Mouse (Mus musculus) kidney, postnatal 36 days (tissue): ENCODE measurements around the gene Idua.
"Not testable (repeated sequence)": the region's sequence is repeated elsewhere in the genome, so short reads cannot be mapped to it uniquely, and the experiment has no call there.

Source experiments
- DNase-seq, 2 experiments: peaks; one replicate each; pipeline ENCODE4 v3.0.0; 2021 to 2022; ENCODE audit warnings: mixed read lengths in 2 of 2

Gene Idua

DNA sequence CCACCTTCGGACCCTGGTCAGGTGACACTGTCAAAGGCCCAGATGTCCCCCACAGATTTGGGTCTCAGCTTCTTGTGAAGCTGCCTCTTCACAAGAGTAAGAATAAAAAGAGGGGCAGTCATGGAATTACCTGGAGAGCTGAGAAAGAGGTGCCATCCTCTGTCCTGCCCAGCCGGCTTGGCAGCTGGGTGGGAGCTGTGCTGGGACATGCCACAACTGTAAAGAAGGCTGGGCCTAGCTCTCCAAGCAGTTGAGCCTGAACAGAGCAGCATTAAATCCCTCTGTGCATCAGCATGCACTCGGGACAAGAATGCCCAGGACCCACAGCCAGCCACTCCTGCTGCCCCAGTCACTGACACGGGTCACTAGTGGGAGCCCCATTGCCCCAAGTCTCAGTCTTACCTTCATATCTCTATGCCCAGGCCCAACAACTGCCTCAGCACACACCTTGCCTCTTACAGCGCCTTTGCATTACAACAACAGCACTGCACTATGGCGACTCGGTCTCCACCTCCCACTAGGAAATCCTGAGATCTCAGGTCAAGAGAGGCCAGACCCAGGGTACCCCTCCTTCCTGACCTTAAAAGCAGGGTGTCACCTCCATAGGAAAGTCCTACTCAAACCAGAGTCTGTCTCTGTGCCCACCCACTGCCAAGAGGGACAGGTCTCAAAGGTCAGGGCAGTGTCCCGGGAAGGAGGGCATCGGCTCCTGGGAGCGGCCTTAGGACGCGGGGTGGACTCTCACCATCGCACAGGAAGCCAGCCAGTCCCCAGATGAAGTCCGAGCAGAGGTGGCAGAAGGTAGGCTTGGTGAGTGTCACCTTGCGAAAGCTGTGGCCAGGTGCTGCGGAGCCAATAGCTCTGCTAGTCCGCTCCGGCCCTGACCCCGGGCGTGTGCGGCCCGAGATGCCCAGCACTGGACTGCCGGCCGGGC is at the start of gene Idua:
Gene Idua, plus strand, starts transcription at position 634 of the 934 bp plus-strand sequence.
- peak; percentile 57 to 71 for DNase-seq

- DNase-seq, result no peak
Observed at GRCm38 (mm10) chr5:108610426-108610825, 49.7 kb upstream of the Idua start.

- DNase-seq, result no peak
Observed at GRCm38 (mm10) chr5:108621870-108622269, 38.3 kb upstream of the Idua start.

- no peak for DNase-seq
Observed at GRCm38 (mm10) chr5:108626050-108626660, 34.0 kb upstream of the Idua start.

GRCm38 (mm10) chr5:108628891-108629633 is 31.1 kb upstream of the Idua start:
- DNase-seq, result peak in 1 of 2 experiments; percentile 26

DNA sequence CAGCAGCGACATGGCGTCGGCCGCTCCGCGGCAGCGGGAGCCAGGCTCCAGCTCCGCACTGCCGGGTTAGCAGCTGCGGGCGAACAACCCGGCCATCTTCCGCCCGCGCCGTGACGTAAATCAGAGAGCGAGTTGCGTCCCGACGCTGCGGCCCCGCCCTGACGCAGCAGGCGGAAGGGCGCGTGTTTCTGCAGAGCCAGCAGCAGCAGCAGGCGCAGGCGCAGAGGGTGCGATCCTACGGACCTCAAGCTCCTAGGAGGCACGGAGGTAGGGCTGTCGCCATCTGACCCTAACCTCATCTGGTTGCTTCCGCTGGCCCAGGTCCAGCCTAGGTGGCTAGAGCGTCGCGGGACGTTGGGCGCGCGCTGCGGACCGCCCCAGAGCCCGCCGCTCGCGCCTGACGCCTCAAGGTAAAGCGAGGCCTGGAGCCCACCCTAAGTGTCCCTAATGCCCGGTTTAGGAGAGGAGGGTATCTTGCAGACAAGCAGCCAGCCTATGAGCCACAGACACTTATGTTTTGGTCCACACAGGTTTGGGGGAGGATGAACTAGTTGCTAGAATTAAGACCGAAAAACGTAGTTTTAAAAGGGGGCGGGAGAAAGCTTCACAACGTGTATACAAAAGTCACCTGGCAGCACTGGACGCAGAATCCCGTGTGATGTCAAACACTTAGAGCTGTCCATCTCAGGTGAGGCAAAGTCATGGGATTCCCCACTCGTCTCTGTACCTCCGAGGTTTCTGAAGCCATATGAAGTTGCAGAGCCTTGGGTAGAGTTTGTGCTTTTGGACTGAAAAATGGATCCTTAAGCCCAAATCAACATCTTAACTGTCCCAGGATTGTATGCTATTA is 30.3 kb upstream of the Idua start, which contains the start of the genes Gak and Tmem175:
Gene Gak, minus strand, starts transcription at position 122 of the 850 bp plus-strand sequence.
Gene Tmem175, plus strand, starts transcription at position 137 of the 850 bp plus-strand sequence.
- peak; percentile 94 to 97 for DNase-seq

GRCm38 (mm10) chr5:108633676-108634075 is 26.5 kb upstream of the Idua start:
- DNase-seq, result no peak

- not testable (repeated sequence) for DNase-seq
Observed at GRCm38 (mm10) chr5:108634088-108634487, 26.0 kb upstream of the Idua start.

DNA sequence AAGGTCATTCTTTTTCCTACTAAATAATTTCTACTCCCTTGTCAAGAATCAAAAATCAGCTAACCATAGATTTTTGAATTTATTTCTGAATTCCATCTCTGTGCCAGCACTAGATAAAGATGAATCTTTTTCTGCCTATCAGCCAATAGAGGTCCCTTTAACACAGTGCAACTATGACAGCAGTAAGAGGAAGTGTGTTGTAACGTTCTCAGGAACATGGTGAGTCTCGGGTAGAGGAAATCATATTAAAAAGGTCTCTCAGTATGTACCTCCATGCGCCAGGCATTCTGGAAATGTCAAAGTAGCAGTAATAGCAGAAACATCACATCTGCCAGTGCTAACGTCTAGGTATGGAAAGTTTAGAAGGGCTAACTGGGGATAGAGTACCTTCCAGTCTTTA is 24.0 kb upstream of the Idua start:
- DNase-seq, result no peak

GRCm38 (mm10) chr5:108643674-108644073 is 16.5 kb upstream of the Idua start:
- no peak for DNase-seq

DNA sequence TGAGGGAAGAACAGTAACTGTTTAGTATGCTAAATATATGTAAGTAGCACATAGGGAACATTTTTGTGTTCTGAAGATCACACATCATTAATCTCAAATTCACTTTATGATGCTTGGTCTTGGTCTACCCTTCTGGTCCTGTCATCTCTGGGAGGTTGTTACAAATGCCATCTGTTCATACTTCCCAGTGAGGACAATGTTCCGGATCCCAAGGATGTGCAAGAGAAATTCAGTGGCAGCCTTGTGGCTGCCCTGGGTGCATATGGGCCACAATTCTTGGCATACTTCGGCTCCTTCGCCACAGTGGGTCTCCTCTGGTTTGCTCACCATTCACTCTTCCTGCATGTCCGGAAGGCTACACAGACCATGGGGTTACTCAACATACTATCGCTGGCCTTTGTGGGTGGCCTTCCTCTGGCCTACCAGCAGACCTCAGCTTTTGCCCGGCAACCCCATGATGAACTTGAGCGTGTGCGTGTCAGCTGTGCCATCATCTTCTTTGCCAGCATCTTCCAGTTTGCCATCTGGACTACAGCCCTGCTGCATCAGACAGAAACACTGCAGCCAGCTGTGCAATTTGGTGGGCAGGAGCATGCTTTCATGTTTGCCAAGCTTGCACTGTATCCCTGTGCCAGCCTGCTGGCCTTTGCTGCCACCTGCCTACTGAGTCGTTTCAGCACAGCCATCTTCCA is 14.3 kb upstream of the Idua start:
- DNase-seq, result no peak

GRCm38 (mm10) chr5:108646343-108646660 is 13.8 kb upstream of the Idua start:
- DNase-seq, result peak; percentile 33 to 55

DNA sequence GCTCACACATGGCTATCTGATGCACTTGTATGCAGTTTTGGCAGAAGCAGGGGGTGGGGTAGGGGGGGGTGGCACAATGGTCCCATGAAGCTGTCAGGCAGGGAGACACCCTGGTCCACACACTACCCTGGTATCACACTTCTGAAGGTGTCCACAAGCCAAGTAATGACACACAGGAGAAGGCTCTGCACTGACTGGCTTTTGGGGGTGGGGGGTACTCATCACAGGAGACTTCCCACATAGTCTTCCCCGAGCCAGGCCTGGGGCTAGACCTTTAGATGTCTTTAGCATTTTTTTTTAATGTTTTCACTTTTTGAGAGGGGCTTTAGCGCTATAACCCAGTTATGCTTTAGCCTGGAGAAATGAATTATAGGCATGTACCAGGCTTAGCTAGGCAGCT is 12.8 kb upstream of the Idua start:
- DNase-seq, result no peak

GRCm38 (mm10) chr5:108647820-108648465 is 12.2 kb upstream of the Idua start:
- no peak for DNase-seq

DNA sequence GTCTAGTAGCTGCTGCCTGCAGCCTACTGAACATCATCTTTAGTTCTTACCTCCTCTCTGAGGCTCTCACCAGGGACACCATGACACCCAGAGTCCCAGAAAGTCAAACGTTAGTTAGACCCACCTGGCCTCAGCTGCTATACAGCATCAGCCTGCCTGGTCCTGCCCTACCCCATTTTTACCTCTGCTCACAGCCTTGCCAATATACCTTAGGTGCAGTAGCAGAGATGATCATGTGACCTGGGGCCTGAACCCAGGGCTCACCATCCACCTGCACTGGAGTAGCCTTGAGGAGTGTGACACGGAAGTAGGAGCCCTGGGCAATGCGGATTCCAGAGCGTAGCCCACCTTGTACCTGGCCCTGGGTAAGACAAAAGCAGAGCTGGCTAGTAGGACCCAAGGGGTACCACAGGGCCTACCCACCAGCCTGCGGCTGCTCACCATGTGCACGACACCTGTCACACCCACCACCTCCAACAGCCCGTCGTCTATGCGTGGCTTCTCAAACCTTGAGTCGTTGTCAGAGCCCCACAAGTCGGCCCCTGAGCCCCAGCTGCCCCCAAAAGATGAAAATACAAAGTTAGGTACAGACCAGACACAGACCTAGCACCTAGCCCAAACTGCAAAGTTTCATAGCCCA is 11.1 kb upstream of the Idua start:
- no peak for DNase-seq

- no peak for DNase-seq
Observed at GRCm38 (mm10) chr5:108650341-108650740, 9.8 kb upstream of the Idua start.

DNA sequence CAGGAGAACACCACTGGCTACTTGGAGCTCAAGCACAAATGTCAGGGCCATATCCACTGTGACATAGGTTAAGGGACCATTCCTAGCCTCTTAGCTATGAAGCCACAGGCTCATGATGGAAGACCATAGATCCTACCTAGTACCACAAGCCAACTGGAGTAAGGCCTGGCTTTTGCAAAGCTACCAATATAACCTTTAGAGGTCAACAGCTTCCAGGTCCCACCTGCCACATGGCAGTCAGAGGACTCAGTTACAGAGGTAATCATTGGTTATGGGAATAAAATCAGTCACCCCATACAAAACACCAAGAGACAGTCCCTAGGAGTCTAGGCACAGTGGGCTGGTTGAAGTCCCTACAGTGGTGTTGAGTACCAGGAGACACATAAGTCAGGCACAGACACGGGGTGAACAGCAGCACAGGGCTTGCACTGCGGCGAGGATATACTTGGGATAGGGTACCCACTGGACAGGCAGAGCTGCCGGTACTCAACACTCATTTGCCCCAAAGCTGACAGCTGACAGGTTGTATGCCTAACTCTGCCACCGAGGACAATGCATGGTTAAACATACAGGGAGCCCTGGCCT is 8.9 kb upstream of the Idua start:
- DNase-seq, result no peak

- DNase-seq, result peak; percentile 82 to 86
Observed at GRCm38 (mm10) chr5:108651823-108652222, 8.3 kb upstream of the Idua start.

GRCm38 (mm10) chr5:108653341-108653740 is 6.8 kb upstream of the Idua start:
- DNase-seq, result no peak

GRCm38 (mm10) chr5:108654444-108654990 is 5.6 kb upstream of the Idua start:
- DNase-seq, result peak; percentile 72 to 73
